Mouse (Mus musculus) erythroblast, adult 5-6 weeks (primary cell): ENCODE data around the gene Rogdi. TPM values are rescaled to one million over a fixed set of nuclear protein-coding genes. Genes with fewer than 3 reads are reported as not detected.

ENCODE experiments used
- total RNA-seq, 2 experiments: library from RNA; stranded (forward) in 1 of 2; stranded (reverse) in 1 of 2; fragments of 150-400 nt in 1 of 2; fragments of 200-764, 138-1000 nt in 1 of 2; gene quantifications; 2 replicates each; pipeline versions ENCODE4 v1.2.3 to v1.2.4; 2015 to 2017; ENCODE audit warnings: low replicate concordance in 2 of 2

Gene Rogdi
- total RNA-seq, 2 experiments from 2014 or later, result 9.5 to 39.2 TPM

Other genes starting within 250 kb of the Rogdi start
- 2.5 and 4.0 TPM in 2 replicates for gene Cdip1, start 223.3 kb downstream of the Rogdi start, total RNA-seq (2015; ENCODE audit: low replicate concordance)
- gene Cdip1, start 223.3 kb downstream of the Rogdi start, total RNA-seq (2017; ENCODE audit: low replicate concordance), result 2.1 and 3.2 TPM in 2 replicates
- not detected in 2 replicates for gene 4930562C15Rik, start 178.1 kb downstream of the Rogdi start, total RNA-seq (2015; ENCODE audit: low replicate concordance)
- 0.42 TPM in 1 of 2 replicates, not detected in the other for gene 4930562C15Rik, start 178.1 kb downstream of the Rogdi start, total RNA-seq (2017; ENCODE audit: low replicate concordance)
- gene Ubald1, start 133.2 kb downstream of the Rogdi start, total RNA-seq (2015; ENCODE audit: low replicate concordance), result 26.8 and 39.6 TPM in 2 replicates
- gene Ubald1, start 133.2 kb downstream of the Rogdi start, total RNA-seq (2017; ENCODE audit: low replicate concordance), result 9.5 and 18.3 TPM in 2 replicates
- gene Mgrn1, start 127.3 kb downstream of the Rogdi start, total RNA-seq (2015; ENCODE audit: low replicate concordance), result 5.9 and 6.5 TPM in 2 replicates
- gene Mgrn1, start 127.3 kb downstream of the Rogdi start, total RNA-seq (2017; ENCODE audit: low replicate concordance), result 2.0 and 3.3 TPM in 2 replicates
- 5.0 and 6.9 TPM in 2 replicates for gene Nudt16l1, start 74.8 kb downstream of the Rogdi start, total RNA-seq (2015; ENCODE audit: low replicate concordance)
- 0.51 and 2.2 TPM in 2 replicates for gene Nudt16l1, start 74.8 kb downstream of the Rogdi start, total RNA-seq (2017; ENCODE audit: low replicate concordance)
- 14.4 and 17.3 TPM in 2 replicates for gene Anks3, start 49.3 kb downstream of the Rogdi start, total RNA-seq (2015; ENCODE audit: low replicate concordance)
- 16.4 and 25.0 TPM in 2 replicates for gene Anks3, start 49.3 kb downstream of the Rogdi start, total RNA-seq (2017; ENCODE audit: low replicate concordance)
- gene Sept12, start 15.7 kb downstream of the Rogdi start, total RNA-seq (2015; ENCODE audit: low replicate concordance), result not detected in 2 replicates
- not detected in 2 replicates for gene Sept12, start 15.7 kb downstream of the Rogdi start, total RNA-seq (2017; ENCODE audit: low replicate concordance)
- not detected in 2 replicates for gene Smim22, start 6.3 kb downstream of the Rogdi start, total RNA-seq (2015; ENCODE audit: low replicate concordance)
- gene Smim22, start 6.3 kb downstream of the Rogdi start, total RNA-seq (2017; ENCODE audit: low replicate concordance), result not detected in 2 replicates
- 29.0 and 43.9 TPM in 2 replicates for gene Glyr1, start 36.3 kb upstream of the Rogdi start, total RNA-seq (2015; ENCODE audit: low replicate concordance)
- gene Glyr1, start 36.3 kb upstream of the Rogdi start, total RNA-seq (2017; ENCODE audit: low replicate concordance), result 42.1 and 57.2 TPM in 2 replicates
- gene Ubn1, start 36.5 kb upstream of the Rogdi start, total RNA-seq (2015; ENCODE audit: low replicate concordance), result 16.1 and 19.6 TPM in 2 replicates
- 23.6 and 31.4 TPM in 2 replicates for gene Ubn1, start 36.5 kb upstream of the Rogdi start, total RNA-seq (2017; ENCODE audit: low replicate concordance)
- not detected in 2 replicates for gene Ppl, start 118.9 kb upstream of the Rogdi start, total RNA-seq (2015; ENCODE audit: low replicate concordance)
- gene Ppl, start 118.9 kb upstream of the Rogdi start, total RNA-seq (2017; ENCODE audit: low replicate concordance), result not detected in 2 replicates
- gene Sec14l5, start 133.6 kb upstream of the Rogdi start, total RNA-seq (2015; ENCODE audit: low replicate concordance), result not detected in 2 replicates
- not detected in 2 replicates for gene Sec14l5, start 133.6 kb upstream of the Rogdi start, total RNA-seq (2017; ENCODE audit: low replicate concordance)
- gene Nagpa, start 190.5 kb upstream of the Rogdi start, total RNA-seq (2015; ENCODE audit: low replicate concordance), result 4.4 and 9.6 TPM in 2 replicates
- 5.6 and 15.1 TPM in 2 replicates for gene Nagpa, start 190.5 kb upstream of the Rogdi start, total RNA-seq (2017; ENCODE audit: low replicate concordance)
- gene AU021092, start 208.7 kb upstream of the Rogdi start, total RNA-seq (2015; ENCODE audit: low replicate concordance), result not detected in 2 replicates
- gene AU021092, start 208.7 kb upstream of the Rogdi start, total RNA-seq (2017; ENCODE audit: low replicate concordance), result not detected in 2 replicates
- gene Alg1, start 220.1 kb upstream of the Rogdi start, total RNA-seq (2015; ENCODE audit: low replicate concordance), result 5.8 and 6.1 TPM in 2 replicates
- gene Alg1, start 220.1 kb upstream of the Rogdi start, total RNA-seq (2017; ENCODE audit: low replicate concordance), result 2.6 and 5.4 TPM in 2 replicates
- gene Eef2kmt, start 242.4 kb upstream of the Rogdi start, total RNA-seq (2015; ENCODE audit: low replicate concordance), result 1.3 and 2.3 TPM in 2 replicates
- gene Eef2kmt, start 242.4 kb upstream of the Rogdi start, total RNA-seq (2017; ENCODE audit: low replicate concordance), result 1.8 and 4.5 TPM in 2 replicates